Mouse (Mus musculus): ENCODE results near the gene Pld1. TPM values are rescaled to one million over a fixed set of nuclear protein-coding genes. Genes with fewer than 3 reads are reported as not detected.

Pld1 gene
- polyA plus RNA-seq, 1 experiment from 2014 or later = 2.2 TPM

GRCm38 (mm10) chr3:28041236-28041635, 102.7 kb downstream of the Pld1 start:
- 90% methylated on average over 8 of the region's 8 CpGs for WGBS

GRCm38 (mm10) chr3:28042366-28042765, 103.9 kb downstream of the Pld1 start:
- Histone ChIP-seq H3K27ac (replicated peaks) (no peak overlapping the region), H3K27me3 (ENCODE audit: low read depth, poor library complexity, severe bottlenecking) (no peaks in the 10 kb centered on the region), H3K4me1 (no peaks in the 10 kb centered on the region), H3K9me3 (replicated peaks) (peaks cover 6% of the 10 kb centered on the region; the same call in 1 of the 2 replicates), H3K36me3 (no peaks in the 10 kb centered on the region), H3K4me3 (no peak overlapping the region)
- 93% methylated on average over 4 of the region's 4 CpGs for WGBS
- no peak for DNase-seq (ENCODE audit: low spot score)

More at GRCm38 (mm10) chr3:28041236-28041635, 102.7 kb downstream of the Pld1 start:
- Histone ChIP-seq H3K27me3 (ENCODE audit: low read depth, poor library complexity, severe bottlenecking) (no peaks in the 10 kb centered on the region), H3K36me3 (no peaks in the 10 kb centered on the region), H3K27ac (replicated peaks) (no peak overlapping the region), H3K4me1 (no peaks in the 10 kb centered on the region), H3K9me3 (replicated peaks) (peaks cover 6% of the 10 kb centered on the region; the same call in 1 of the 2 replicates), H3K4me3 (no peak overlapping the region)
- DNase-seq (ENCODE audit: low spot score) = no peak

- no peaks in the 10 kb centered on the region; the same call in 1 of the 2 replicates for H3K9me3 ChIP-seq (replicated peaks)
- no peaks in the 10 kb centered on the region for H3K4me1 ChIP-seq
- no peak for DNase-seq (ENCODE audit: low spot score)
- H3K27ac ChIP-seq (replicated peaks) = no peak overlapping the region
- WGBS = 89% methylated on average over 5 of the region's 5 CpGs
- no peaks in the 10 kb centered on the region for H3K36me3 ChIP-seq
- no peak overlapping the region for H3K4me3 ChIP-seq
- H3K27me3 ChIP-seq (ENCODE audit: low read depth, poor library complexity, severe bottlenecking) = no peaks in the 10 kb centered on the region
Observed at GRCm38 (mm10) chr3:28047599-28047998, 109.1 kb downstream of the Pld1 start.

GRCm38 (mm10) chr3:28049526-28049925, 111.0 kb downstream of the Pld1 start:
- H3K4me1 ChIP-seq = no peaks in the 10 kb centered on the region
- WGBS = 92% methylated on average over 2 of the region's 2 CpGs
- H3K27me3 ChIP-seq (ENCODE audit: low read depth, poor library complexity, severe bottlenecking) = no peaks in the 10 kb centered on the region
- H3K36me3 ChIP-seq = no peaks in the 10 kb centered on the region
- DNase-seq (ENCODE audit: low spot score) = no peak
- no peak overlapping the region for H3K27ac ChIP-seq (replicated peaks)
- no peak overlapping the region for H3K4me3 ChIP-seq
- no peaks in the 10 kb centered on the region for H3K9me3 ChIP-seq (replicated peaks)

- Histone ChIP-seq H3K27me3 (ENCODE audit: low read depth, poor library complexity, severe bottlenecking) (no peaks in the 10 kb centered on the region), H3K27ac (replicated peaks) (no peak overlapping the region), H3K4me3 (no peak overlapping the region), H3K4me1 (no peaks in the 10 kb centered on the region), H3K9me3 (replicated peaks) (no peaks in the 10 kb centered on the region), H3K36me3 (no peaks in the 10 kb centered on the region)
- DNase-seq (ENCODE audit: low spot score) = no peak
- WGBS = 84% methylated on average over 4 of the region's 4 CpGs
Observed at GRCm38 (mm10) chr3:28053076-28053475, 114.6 kb downstream of the Pld1 start.

- H3K9me3 ChIP-seq (replicated peaks) = no peaks in the 10 kb centered on the region
- no peaks in the 10 kb centered on the region for H3K27me3 ChIP-seq (ENCODE audit: low read depth, poor library complexity, severe bottlenecking)
- H3K4me3 ChIP-seq = no peak overlapping the region
- no peak for DNase-seq (ENCODE audit: low spot score)
- H3K36me3 ChIP-seq = no peaks in the 10 kb centered on the region
- H3K4me1 ChIP-seq = no peaks in the 10 kb centered on the region
- 96% methylated on average over 4 of the region's 4 CpGs for WGBS
- no peak overlapping the region for H3K27ac ChIP-seq (replicated peaks)
Observed at GRCm38 (mm10) chr3:28060713-28061112, 122.2 kb downstream of the Pld1 start.

GRCm38 (mm10) chr3:28061155-28061554, 122.7 kb downstream of the Pld1 start:
- Histone ChIP-seq H3K27ac (replicated peaks) (no peak overlapping the region), H3K4me3 (no peak overlapping the region), H3K4me1 (no peaks in the 10 kb centered on the region), H3K27me3 (ENCODE audit: low read depth, poor library complexity, severe bottlenecking) (no peaks in the 10 kb centered on the region), H3K9me3 (replicated peaks) (no peaks in the 10 kb centered on the region), H3K36me3 (no peaks in the 10 kb centered on the region)
- DNase-seq (ENCODE audit: low spot score) = no peak

- no peak for DNase-seq (ENCODE audit: low spot score)
- H3K9me3 ChIP-seq (replicated peaks) = no peaks in the 10 kb centered on the region; the same call in 1 of the 2 replicates
- 0 out of 2 replicates have a peak, but pooled peaks cover 4% of the 10 kb centered on the region for H3K36me3 ChIP-seq
- no peaks in the 10 kb centered on the region for H3K27me3 ChIP-seq (ENCODE audit: low read depth, poor library complexity, severe bottlenecking)
- no peak overlapping the region for H3K27ac ChIP-seq (replicated peaks)
- no peaks in the 10 kb centered on the region for H3K4me1 ChIP-seq
- no peak overlapping the region for H3K4me3 ChIP-seq
- WGBS = 88% methylated on average over 3 of the region's 3 CpGs
Observed at GRCm38 (mm10) chr3:28079211-28079610, 140.7 kb downstream of the Pld1 start.

- WGBS = 97% methylated on average over 1 of the region's 1 CpGs
- H3K4me3 ChIP-seq = no peak overlapping the region
Observed at GRCm38 (mm10) chr3:28080116-28080515, 141.6 kb downstream of the Pld1 start.

GRCm38 (mm10) chr3:28081012-28081411, 142.5 kb downstream of the Pld1 start:
- Histone ChIP-seq H3K4me3 (no peak overlapping the region), H3K27me3 (ENCODE audit: low read depth, poor library complexity, severe bottlenecking) (no peaks in the 10 kb centered on the region), H3K9me3 (replicated peaks) (no peaks in the 10 kb centered on the region; the same call in 1 of the 2 replicates), H3K4me1 (no peaks in the 10 kb centered on the region), H3K36me3 (0 out of 2 replicates have a peak, but pooled peaks cover 4% of the 10 kb centered on the region), H3K27ac (replicated peaks) (no peak overlapping the region)
- DNase-seq (ENCODE audit: low spot score) = no peak
- WGBS = 82% methylated on average over 6 of the region's 6 CpGs

More at GRCm38 (mm10) chr3:28080116-28080515, 141.6 kb downstream of the Pld1 start:
- H3K36me3 ChIP-seq = 0 out of 2 replicates have a peak, but pooled peaks cover 4% of the 10 kb centered on the region
- H3K4me1 ChIP-seq = no peaks in the 10 kb centered on the region
- H3K27me3 ChIP-seq (ENCODE audit: low read depth, poor library complexity, severe bottlenecking) = no peaks in the 10 kb centered on the region
- no peak overlapping the region for H3K27ac ChIP-seq (replicated peaks)
- H3K9me3 ChIP-seq (replicated peaks) = no peaks in the 10 kb centered on the region; the same call in 1 of the 2 replicates
- no peak for DNase-seq (ENCODE audit: low spot score)

GRCm38 (mm10) chr3:28083218-28083617, 144.7 kb downstream of the Pld1 start:
- H3K36me3 ChIP-seq = no peaks in the 10 kb centered on the region
- H3K27me3 ChIP-seq (ENCODE audit: low read depth, poor library complexity, severe bottlenecking) = no peaks in the 10 kb centered on the region
- DNase-seq (ENCODE audit: low spot score) = no peak

GRCm38 (mm10) chr3:28084281-28084680, 145.8 kb downstream of the Pld1 start:
- Histone ChIP-seq H3K9me3 (replicated peaks) (no peaks in the 10 kb centered on the region), H3K4me1 (no peaks in the 10 kb centered on the region), H3K27me3 (ENCODE audit: low read depth, poor library complexity, severe bottlenecking) (no peaks in the 10 kb centered on the region), H3K4me3 (no peak overlapping the region), H3K27ac (replicated peaks) (no peak overlapping the region), H3K36me3 (no peaks in the 10 kb centered on the region)
- 79% methylated on average over 2 of the region's 2 CpGs for WGBS
- no peak for DNase-seq (ENCODE audit: low spot score)

More at GRCm38 (mm10) chr3:28083218-28083617, 144.7 kb downstream of the Pld1 start:
- WGBS = 84% methylated on average over 3 of the region's 3 CpGs
- no peaks in the 10 kb centered on the region for H3K4me1 ChIP-seq
- no peak overlapping the region for H3K4me3 ChIP-seq
- no peaks in the 10 kb centered on the region for H3K9me3 ChIP-seq (replicated peaks)
- H3K27ac ChIP-seq (replicated peaks) = no peak overlapping the region

- 0 out of 2 replicates have a peak overlapping the region, but pooled peaks have one; percentile 6 for H3K27ac ChIP-seq (replicated peaks)
- 36% methylated on average over 1 of the region's 1 CpGs for WGBS
- H3K9me3 ChIP-seq (replicated peaks) = no peaks in the 10 kb centered on the region
- no peak overlapping the region for H3K4me3 ChIP-seq
- H3K36me3 ChIP-seq = no peaks in the 10 kb centered on the region
- H3K4me1 ChIP-seq = peaks cover 16% of the 10 kb centered on the region
- no peak for DNase-seq (ENCODE audit: low spot score)
- H3K27me3 ChIP-seq (ENCODE audit: low read depth, poor library complexity, severe bottlenecking) = no peaks in the 10 kb centered on the region
Observed at GRCm38 (mm10) chr3:28091296-28091695, 152.8 kb downstream of the Pld1 start.

- 89% methylated on average over 2 of the region's 2 CpGs for WGBS
- H3K36me3 ChIP-seq = no peaks in the 10 kb centered on the region
- DNase-seq (ENCODE audit: low spot score) = no peak
- H3K27ac ChIP-seq (replicated peaks) = no peak overlapping the region
- H3K4me3 ChIP-seq = no peak overlapping the region
- H3K4me1 ChIP-seq = peaks cover 16% of the 10 kb centered on the region
- no peaks in the 10 kb centered on the region for H3K27me3 ChIP-seq (ENCODE audit: low read depth, poor library complexity, severe bottlenecking)
- H3K9me3 ChIP-seq (replicated peaks) = no peaks in the 10 kb centered on the region
Observed at GRCm38 (mm10) chr3:28091741-28092140, 153.2 kb downstream of the Pld1 start.

Measured in midbrain, embryonic 10.5 days (tissue).